Mouse (Mus musculus) hindbrain, postnatal 0 days (tissue): ENCODE results near the gene C77080. TPM values are rescaled to one million over a fixed set of nuclear protein-coding genes. Genes with fewer than 3 reads are reported as not detected.

Experiments
- ATAC-seq: fragments of 200-750 bp; cut with Nextera tagmentation; 2 replicates; pipeline ENCODE4 v1.8.0; 2017; ENCODE audit warnings: mild to moderate bottlenecking, moderate TSS enrichment, moderate library complexity
- DNase-seq: peaks from one replicate; pipeline ENCODE4 v3.0.0-alpha.2; 2015; ENCODE audit warnings: low spot score
- H3K27ac ChIP-seq: fragments of 300-500 bp; sonication (generic); 2 replicates; pipeline ENCODE4 v1.5.1; 2014; ENCODE audit warnings: mild to moderate bottlenecking
- H3K27me3 ChIP-seq: fragments of 300-500 bp; sonication (generic); 2 replicates; pipeline ENCODE4 v1.6.1; 2014; ENCODE audit warnings: low read length, mixed read lengths; ENCODE audit not compliant: insufficient read depth
- H3K36me3 ChIP-seq: fragments of 300-500 bp; sonication (generic); 2 replicates; pipeline ENCODE4 v1.6.1; 2014; ENCODE audit warnings: low read length, mixed read lengths; ENCODE audit not compliant: insufficient read depth
- H3K4me1 ChIP-seq: fragments of 300-500 bp; sonication (generic); 2 replicates; pipeline ENCODE4 v1.6.1; 2014; ENCODE audit warnings: antibody characterized with exemption, low read length, mixed read lengths; ENCODE audit not compliant: insufficient read depth
- H3K4me2 ChIP-seq: fragments of 300-500 bp; sonication (generic); 2 replicates; pipeline ENCODE4 v1.6.1; 2014; ENCODE audit warnings: low read depth, mild to moderate bottlenecking, low read length, moderate library complexity, mixed read lengths
- H3K4me3 ChIP-seq: fragments of 300-500 bp; sonication (generic); 2 replicates; pipeline ENCODE4 v1.5.1; 2014; ENCODE audit warnings: low read length
- H3K9ac ChIP-seq: fragments of 300-500 bp; sonication (generic); replicated peaks from 2 replicates; pipeline ENCODE4 v1.6.1; 2014; ENCODE audit warnings: mild to moderate bottlenecking, low read length, moderate library complexity, mixed read lengths
- H3K9me3 ChIP-seq: fragments of 300-500 bp; sonication (generic); 2 replicates; pipeline ENCODE4 v1.6.1; 2016; ENCODE audit warnings: low read length, mixed read lengths
- CTCF ChIP-seq: IDR thresholded peaks from 2 replicates; pipeline ENCODE4 v1.5.1; 2016; ENCODE audit warnings: antibody characterized with exemption, control low read depth, low read depth
- WGBS: fragments of 180-500 bp; shearing (Covaris S2); extraction: QIAGEN DNeasy Blood & Tissue Kit; methylation state at CpG from one replicate; pipeline ENCODE4 v1.1.7; 2014; 5-methylcytosine and 5-hydroxymethylcytosine counted together
- polyA plus RNA-seq: library from polyadenylated mRNA; unstranded; fragments of >200 nt; fragmentation: Nextera tagmentation; extraction: Ambion mirVana; gene quantifications from 2 replicates; pipeline ENCODE4 v1.2.1, GENCODE M21; 2015
- total RNA-seq: library from RNA; depleted of rRNA; stranded (reverse); fragments of >200 nt; gene quantifications from 2 replicates; pipeline ENCODE4 v1.2.3, GENCODE M21; 2014

Gene C77080
- total and polyA plus RNA-seq, 2 experiments from 2014 or later: 5.3 to 29.0 TPM

DNA sequence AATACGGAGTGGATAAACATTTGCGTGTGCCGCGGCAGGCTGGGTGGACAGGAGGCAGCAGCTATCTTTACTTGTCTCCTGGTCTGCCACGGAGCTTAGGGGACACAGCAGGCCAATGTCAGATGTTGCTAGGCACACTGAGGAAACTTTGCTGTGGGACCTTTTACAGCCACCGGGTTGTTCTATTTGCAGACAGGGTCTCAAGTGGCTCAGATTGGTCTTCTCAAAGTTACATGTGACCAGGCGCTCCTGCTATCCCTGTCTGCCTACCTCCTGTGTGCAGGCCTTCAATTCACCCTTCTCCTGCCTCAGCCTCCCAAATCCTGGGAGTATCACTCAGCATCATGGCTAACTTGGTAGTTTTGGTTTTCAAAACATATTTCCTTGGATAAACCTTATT, 34.9 kb upstream of the C77080 start:
- Histone ChIP-seq H3K4me3 (no peak overlapping the region), H3K27me3 (no peaks in the 10 kb centered on the region), H3K9me3 (no peaks in the 10 kb centered on the region), H3K36me3 (no peaks in the 10 kb centered on the region), H3K4me1 (no peaks in the 10 kb centered on the region), H3K9ac (no peak overlapping the region), H3K4me2 (no peak overlapping the region), H3K27ac (no peak overlapping the region)
- WGBS: 83% methylated on average over 7 of the region's 7 CpGs
- TF ChIP-seq CTCF: no peak
- DNase-seq (no peak), ATAC-seq (no peak)

DNA sequence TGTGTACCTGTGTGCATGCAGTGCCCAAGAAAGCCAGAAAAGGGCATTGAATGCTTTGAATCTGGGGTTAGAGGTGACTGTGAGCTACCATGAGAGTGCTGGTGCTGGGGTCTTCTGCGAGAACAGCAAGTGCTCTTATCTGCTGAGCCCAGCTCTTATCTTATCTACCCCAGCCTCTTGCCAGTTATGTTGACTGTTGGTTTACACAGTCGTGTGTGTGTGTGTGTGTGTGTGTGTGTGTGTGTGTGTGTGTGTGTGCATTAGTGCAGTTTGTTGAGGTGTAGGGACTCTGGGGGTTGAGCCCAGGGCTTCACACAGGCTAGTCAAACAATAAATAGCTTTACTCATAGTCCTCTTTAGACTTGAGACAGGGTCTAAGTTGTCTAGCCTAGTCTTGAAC, 34.0 kb upstream of the C77080 start:
- TF ChIP-seq CTCF: no peak
- Histone ChIP-seq H3K27ac (no peak overlapping the region), H3K9me3 (no peaks in the 10 kb centered on the region), H3K27me3 (no peaks in the 10 kb centered on the region), H3K4me3 (no peak overlapping the region), H3K4me2 (no peak overlapping the region), H3K36me3 (no peaks in the 10 kb centered on the region), H3K9ac (no peak overlapping the region), H3K4me1 (no peaks in the 10 kb centered on the region)
- no peak for DNase-seq
- WGBS: 86% methylated on average over 2 of the region's 2 CpGs
- no peak for ATAC-seq

DNA sequence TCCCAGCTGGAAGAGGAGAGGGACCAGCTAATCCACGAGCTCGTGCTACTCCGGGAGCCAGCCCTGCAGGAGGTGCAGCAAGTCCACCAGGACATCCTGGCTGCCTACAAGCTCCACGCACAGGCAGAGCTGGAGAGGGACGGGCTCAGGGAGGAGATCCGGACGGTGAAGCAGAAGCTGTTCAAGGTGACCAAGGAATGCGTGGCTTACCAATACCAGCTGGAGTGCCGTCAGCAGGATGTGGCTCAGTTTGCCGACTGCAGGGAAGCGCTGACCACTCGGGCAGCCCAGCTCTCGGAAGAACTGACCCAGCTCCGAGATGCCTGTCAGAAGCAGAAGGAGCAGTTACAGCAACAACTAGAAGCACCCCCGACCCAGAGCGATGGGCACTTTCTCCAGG, 32.5 kb upstream of the C77080 start:
- ATAC-seq: no peak
- H3K27me3 ChIP-seq: no peaks in the 10 kb centered on the region
- H3K4me2 ChIP-seq: no peak overlapping the region
- H3K9me3 ChIP-seq: no peaks in the 10 kb centered on the region
- no peaks in the 10 kb centered on the region for H3K36me3 ChIP-seq
- no peak overlapping the region for H3K4me3 ChIP-seq
- no peak overlapping the region for H3K27ac ChIP-seq
- 39% methylated on average over 16 of the region's 16 CpGs for WGBS
- no peaks in the 10 kb centered on the region for H3K4me1 ChIP-seq
- H3K9ac ChIP-seq: no peak overlapping the region
- no peak for DNase-seq
- TF ChIP-seq CTCF: no peak

DNA sequence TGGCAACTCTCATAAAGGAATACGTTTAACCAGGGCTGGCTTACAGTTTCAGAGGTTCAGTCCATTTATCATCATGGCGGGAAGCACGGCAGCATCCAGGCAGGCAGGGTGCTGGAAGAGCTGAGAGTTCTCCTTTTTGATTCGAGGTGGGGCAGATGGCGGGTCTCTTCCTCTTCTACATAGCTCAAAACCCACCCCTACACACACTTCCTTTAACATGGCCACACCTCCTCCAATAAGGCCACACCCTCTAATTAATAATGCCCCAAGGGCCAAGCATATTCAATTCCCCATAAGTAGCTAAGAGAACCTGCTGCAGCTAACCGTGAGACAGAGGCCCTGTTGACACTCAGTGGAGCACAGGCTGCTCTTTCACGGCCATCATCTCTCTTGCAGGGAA, 31.6 kb upstream of the C77080 start:
- H3K27ac ChIP-seq: no peak overlapping the region
- no peaks in the 10 kb centered on the region for H3K36me3 ChIP-seq
- no peak for TF ChIP-seq CTCF
- ATAC-seq (no peak), DNase-seq (no peak)
- H3K4me3 ChIP-seq: no peak overlapping the region
- no peaks in the 10 kb centered on the region for H3K27me3 ChIP-seq
- no peak overlapping the region for H3K9ac ChIP-seq
- no peaks in the 10 kb centered on the region for H3K9me3 ChIP-seq
- H3K4me1 ChIP-seq: no peaks in the 10 kb centered on the region
- 44% methylated on average over 7 of the region's 7 CpGs for WGBS
- no peak overlapping the region for H3K4me2 ChIP-seq

DNA sequence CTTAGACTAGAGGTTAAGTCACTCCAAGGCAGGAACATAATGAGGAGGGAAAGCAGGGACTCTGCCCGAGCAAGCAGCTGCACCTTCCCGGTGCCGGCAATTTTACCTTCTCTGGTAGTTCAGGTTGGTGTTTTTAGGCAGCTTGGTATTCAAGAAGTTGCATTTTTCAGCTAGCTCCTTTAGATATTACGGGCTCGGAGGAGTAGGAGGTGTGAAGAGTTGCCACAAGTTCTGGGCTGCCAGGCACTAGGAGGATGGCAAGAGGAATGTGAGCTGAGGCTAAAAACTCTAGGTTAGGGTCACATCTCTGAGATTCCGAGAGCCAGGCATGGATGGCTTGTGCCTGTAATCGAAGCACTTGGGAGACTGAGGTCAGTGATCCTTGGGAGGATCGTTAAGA, 28.5 kb upstream of the C77080 start:
- DNase-seq: no peak
- H3K9me3 ChIP-seq: no peaks in the 10 kb centered on the region
- peaks cover 3% of the 10 kb centered on the region; the same call in 1 of the 2 replicates for H3K4me1 ChIP-seq
- H3K4me3 ChIP-seq: no peak overlapping the region
- no peaks in the 10 kb centered on the region for H3K36me3 ChIP-seq
- H3K4me2 ChIP-seq: no peak overlapping the region
- H3K9ac ChIP-seq: no peak overlapping the region
- H3K27ac ChIP-seq: no peak overlapping the region
- ATAC-seq: no peak
- WGBS: 92% methylated on average over 8 of the region's 8 CpGs
- no peaks in the 10 kb centered on the region for H3K27me3 ChIP-seq
- no peak for TF ChIP-seq CTCF

DNA sequence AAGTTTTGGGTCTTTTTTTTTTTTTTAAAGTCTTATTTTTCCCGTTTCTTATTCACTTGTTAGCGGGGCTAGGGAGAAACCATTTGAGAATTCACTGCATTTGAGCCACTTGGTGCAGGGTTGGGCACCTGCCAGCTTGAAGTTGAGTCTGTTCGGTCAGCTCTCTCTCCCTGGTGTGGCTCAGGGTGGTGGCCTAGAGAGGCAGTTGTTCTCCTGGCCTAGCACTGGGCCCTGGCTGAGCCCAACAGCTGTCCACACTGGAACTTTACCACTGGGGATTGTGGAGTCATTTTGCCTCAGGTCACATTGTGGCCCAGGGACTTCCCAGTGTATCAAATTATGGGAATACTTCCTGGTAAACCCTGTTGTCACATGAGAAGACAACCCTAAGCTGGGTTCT, 26.9 kb upstream of the C77080 start:
- Histone ChIP-seq H3K4me3 (peak overlapping the region; percentile 51), H3K9ac (no peak overlapping the region), H3K27ac (no peak overlapping the region), H3K4me1 (peaks cover 3% of the 10 kb centered on the region; the same call in 1 of the 2 replicates), H3K4me2 (peak overlapping the region; percentile 91), H3K27me3 (no peaks in the 10 kb centered on the region), H3K9me3 (no peaks in the 10 kb centered on the region), H3K36me3 (no peaks in the 10 kb centered on the region)
- DNase-seq (no peak), ATAC-seq (no peak)
- TF ChIP-seq CTCF: no peak
- WGBS: 37% methylated on average over 3 of the region's 3 CpGs

DNA sequence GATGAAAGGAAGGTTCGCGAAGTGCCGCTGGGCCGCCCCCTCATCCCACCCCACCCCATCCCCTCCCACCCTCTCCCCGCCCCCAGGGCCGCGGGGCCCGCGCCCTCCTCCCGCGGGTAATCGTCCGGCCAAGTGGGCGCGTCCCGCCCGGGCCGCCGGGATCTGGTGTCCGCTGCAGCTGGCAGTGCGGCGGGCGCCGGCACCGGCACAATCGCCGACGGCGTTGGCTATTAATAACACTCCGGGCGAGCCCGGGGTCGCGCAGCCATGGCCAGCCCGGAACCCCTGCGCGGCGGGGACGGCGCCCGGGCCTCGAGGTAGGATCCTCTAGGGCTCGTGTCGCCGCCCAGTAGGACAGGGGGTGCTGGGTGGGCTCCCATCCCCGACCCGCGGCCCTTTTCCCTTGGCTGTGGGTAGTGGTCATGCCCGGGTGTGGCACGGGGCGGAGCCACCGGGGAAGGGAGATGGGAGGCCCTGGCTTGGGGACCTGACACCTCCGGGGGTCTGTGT, 26.3 kb upstream of the C77080 start, which contains the start of gene Sync:
TSS of gene Sync (plus strand) at position 146 of the 510 bp plus-strand sequence.
- peak; percentile 48; the same call in 1 of the 2 replicates for ATAC-seq

More for the DNA sequence above, 26.3 kb upstream of the C77080 start, which contains the start of gene Sync:
- Histone ChIP-seq H3K27me3 (no peaks in the 10 kb centered on the region), H3K9ac (peak within 1 kb of the TSS; percentile 56), H3K27ac (no peak within 1 kb of the TSS), H3K9me3 (no peaks in the 10 kb centered on the region), H3K4me1 (peaks cover 3% of the 10 kb centered on the region; the same call in 1 of the 2 replicates), H3K36me3 (no peaks in the 10 kb centered on the region), H3K4me2 (peak within 1 kb of the TSS; percentile 91), H3K4me3 (peak within 1 kb of the TSS; percentile 51)
- DNase-seq: peak; percentile 40
- under 1% methylated on average over 48 of the region's 53 CpGs for WGBS
- no peak for TF ChIP-seq CTCF
